Mouse (Mus musculus): ENCODE results near the gene Zfp423. TPM values are rescaled to one million over a fixed set of nuclear protein-coding genes. Genes with fewer than 3 reads are reported as not detected.
"Not testable (repeated sequence)": the region's sequence is repeated elsewhere in the genome, so short reads cannot be mapped to it uniquely, and the experiment has no call there.

Gene Zfp423
- total RNA-seq, 4 experiments from 2014 or later: 28.3 to 31.3 (median 30.2) TPM

DNA sequence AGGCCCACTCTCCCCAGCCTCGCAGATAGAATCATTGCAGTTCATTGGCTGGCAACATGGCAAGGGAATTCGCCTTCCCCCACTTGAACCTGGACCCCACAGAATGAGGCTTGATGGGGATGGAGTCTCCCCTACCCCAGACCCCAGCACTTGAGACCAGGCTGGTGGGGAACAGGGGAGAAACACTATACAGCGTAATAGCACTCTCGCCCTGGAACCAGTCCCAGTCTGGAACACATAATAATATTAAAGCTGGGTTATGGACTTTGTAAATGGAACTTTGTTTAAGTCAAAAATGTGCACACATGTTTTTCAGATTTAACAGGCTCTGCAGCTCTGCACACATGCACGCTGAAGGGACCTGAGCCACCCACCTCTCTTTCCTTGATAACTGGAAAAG lies 54.0 kb downstream of the Zfp423 start:
- no peak for DNase-seq (ENCODE audit: low spot score in 2 of 2)

DNA sequence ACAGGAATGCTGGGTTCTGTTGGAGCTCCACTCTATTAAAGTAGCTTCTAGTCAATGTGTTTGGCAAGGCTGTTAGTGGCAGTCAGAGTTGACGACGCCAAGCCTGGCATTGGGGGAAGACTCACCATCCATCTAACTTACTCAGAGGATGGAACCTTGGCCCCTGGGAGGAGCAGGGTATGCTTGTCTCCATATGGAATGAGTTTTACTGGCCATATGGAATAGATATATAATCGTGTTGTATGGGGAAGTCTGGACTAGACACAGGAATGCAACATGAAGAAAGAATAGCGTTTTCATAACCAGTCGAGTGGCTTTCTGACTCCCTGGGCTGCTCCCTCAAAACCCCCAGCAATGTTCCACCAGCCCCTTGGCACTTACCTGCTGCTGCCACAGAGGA lies 55.3 kb downstream of the Zfp423 start:
- DNase-seq (ENCODE audit: low spot score in 2 of 2): no peak

DNA sequence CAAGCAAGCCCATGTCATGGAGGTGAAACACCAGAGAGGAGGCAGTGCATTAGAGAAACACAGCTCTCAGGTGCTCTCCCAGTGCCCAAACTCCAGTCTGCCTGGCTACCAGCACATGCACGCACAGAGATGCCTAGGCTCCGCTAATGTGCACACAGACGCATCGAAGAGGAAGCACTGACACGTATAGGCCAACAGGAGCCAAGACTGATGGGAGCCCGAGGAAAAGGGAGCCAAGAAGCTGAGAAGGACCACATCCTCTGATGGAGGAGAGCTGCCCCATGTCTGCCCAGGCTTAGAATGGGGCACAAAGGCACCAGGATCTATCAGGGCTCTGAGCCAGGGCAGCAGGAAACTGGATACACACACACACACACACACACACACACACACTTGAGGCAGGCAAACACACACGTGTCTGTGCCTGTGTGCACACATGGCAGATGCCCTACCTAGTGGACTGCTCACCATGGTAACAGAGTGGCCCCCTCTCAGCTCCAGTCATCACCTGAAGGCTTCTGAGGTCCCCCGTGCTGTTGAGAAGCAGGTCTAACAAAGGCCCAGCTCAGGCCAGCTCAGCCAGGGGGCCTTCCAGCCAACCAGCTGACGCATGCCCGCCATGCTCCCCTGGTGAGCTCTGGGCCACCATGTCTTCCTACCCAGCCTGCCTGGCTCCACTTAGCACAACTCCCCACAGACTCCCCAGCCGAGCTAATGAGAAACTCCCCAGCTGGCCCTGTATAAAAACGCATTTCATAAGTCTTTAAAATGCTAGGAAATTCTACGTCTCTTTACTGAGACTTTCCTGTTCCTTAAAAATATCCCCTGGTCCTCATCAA lies 64.0 kb downstream of the Zfp423 start:
- no peak for DNase-seq (ENCODE audit: low spot score in 2 of 2)

DNA sequence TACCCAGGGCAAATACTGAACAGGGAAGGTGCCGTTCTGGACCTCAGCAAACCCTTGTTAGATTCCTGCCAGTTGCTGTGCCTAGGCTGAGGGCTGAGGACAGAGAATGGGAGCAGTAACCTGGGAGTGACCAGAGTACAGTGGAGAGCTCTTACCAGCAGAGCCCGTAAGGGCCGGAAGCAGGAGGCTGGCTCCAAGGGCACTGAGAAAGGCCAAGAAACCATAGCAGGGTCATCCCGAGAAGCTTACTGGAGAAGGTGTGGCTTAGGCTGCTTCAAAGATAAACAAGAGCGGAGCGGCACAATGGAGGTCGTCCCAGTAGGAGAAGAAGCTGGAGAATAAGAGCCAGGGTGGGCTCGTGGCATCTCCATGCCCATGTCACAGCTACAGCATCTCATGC lies 65.1 kb downstream of the Zfp423 start:
- no peak for DNase-seq (ENCODE audit: low spot score in 2 of 2)

DNA sequence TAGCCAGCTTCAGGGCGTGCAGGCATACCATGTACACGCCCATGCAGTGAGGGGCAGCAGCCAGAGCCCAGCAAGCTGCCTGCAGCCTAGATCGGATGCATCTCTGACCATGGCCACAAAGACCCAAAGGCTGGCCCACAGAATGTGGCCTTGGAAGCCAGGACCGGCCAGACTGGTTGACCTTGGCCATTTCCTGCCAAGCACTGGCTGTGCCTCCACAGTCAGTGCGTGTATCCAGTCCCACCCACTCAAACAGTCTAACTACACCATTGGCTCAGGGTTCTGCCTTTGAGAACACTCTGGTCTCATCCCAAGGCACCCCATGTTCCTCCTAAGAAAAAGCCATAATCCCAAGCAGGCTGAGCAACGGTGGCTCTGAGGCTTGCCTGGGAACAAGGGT lies 65.8 kb downstream of the Zfp423 start:
- no peak for DNase-seq (ENCODE audit: low spot score in 2 of 2)

DNA sequence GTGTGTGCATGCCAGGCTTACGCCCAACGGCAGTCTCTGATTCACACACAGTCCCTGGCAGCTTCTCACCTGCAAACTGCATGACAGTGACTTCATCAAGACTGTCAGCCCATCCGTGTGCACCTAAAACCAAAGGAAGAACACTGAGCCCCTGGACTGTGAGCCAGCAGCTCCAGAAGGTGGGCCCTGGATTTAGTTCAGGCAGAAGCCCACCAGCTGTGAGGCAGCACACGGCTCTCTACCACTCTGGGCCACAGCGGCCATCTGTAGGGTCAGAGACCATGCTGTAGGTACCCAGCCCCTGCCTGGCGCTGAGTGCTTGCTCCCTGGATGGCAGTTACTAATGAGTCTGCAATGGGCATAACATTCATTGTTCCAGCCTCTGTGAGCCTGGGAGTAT lies 66.5 kb downstream of the Zfp423 start:
- no peak for DNase-seq (ENCODE audit: low spot score in 2 of 2)

DNA sequence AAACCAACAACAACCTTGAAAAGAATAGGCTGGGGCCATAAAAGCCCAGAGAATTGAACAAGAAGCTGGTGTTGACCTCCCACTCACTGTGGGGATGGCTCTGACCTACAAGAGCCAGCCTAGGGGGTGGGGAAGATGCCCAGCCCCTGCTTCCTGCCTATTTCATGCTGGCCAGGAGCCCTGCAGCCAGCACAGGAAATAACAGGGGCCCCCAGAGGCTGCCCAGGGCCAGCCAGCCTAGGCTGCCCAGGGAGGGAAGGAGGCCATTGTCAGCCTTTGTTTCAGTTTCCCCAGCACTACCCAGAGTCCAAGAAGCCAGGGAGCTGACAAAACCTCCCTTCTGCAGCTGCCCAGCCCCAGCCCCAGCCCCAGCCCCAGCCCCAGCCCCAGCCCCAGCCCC lies 67.5 kb downstream of the Zfp423 start:
- DNase-seq (ENCODE audit: low spot score in 2 of 2): no peak

DNA sequence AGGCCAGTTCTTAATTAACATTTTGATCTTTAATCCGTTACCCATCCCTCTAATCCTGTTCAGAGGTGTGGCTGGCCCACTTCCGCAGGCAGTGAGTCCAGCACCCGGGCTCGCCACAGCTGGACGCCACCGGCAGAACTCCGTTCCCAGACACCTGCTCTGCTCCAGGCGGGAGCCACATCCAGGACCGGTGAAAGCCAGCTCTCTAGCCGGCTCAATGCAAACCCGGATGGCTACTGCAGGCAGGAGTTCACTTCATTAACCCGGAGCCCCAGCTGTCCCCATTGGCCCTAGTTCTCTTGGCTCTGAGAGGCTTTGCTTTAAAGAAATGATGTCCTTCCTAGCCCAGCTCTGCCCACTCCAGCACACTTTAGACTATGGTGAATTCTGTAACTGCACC lies 71.4 kb downstream of the Zfp423 start:
- no peak for DNase-seq (ENCODE audit: low spot score in 2 of 2)

DNA sequence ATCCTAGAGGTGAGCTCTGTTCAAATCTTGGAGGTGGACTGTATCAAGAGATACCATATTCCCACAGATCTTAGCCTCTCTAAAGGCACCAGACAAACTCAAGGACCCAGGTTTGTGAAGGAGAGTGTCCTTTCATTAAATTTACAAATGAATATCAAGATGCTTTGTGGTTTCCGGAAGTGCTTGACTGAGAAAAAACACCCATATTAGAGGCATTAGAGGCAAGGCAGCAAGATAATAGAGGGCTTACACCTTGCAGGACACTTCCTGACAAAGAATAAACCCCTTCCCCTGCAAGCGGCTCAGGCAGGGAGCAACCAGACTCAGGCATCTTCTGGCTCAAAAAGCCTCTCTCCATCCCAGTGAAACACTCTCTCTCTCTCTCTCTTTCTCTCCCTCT lies 78.3 kb downstream of the Zfp423 start:
- DNase-seq (ENCODE audit: low spot score in 2 of 2): no peak

DNA sequence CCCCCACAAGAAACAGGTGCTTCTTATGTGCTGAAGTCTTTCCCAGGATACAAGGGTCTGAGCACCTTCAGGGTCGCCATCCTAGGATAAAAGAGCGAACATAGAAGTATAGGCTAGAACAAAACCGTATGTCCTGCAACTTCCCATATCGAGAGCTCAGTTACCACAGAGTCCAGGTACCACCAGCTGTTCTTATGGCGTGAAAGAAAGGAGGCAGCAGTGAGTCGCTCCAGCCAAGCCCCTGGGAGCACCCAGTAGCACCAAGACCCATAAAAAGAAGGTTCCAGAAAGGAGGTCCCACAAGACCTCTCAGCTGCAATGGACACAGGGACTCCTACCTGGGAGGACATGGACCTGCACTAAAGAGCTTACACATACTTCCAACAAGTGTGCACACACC lies 83.5 kb downstream of the Zfp423 start:
- DNase-seq (ENCODE audit: low spot score in 2 of 2): no peak

DNA sequence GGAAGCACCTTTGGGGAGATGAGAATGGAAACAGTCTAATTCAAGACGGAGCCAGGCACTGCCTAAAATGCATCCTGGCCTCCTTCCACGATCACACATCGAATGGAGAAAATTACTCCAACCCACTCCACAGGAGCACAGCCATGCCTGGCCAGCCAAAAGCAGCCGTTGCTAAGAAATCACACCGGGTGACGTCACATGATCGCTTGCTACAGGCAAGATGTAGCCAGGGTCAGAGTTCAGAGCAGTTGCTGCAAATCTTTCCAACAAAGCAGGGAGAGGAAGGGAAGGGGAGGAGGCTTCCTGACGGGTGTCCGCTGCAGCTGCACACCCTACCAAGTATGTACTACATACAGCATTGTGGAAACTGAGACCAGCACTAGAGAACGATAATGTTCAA lies 83.9 kb downstream of the Zfp423 start:
- DNase-seq (ENCODE audit: low spot score in 2 of 2): peak in 1 of 2 experiments; percentile 29

DNA sequence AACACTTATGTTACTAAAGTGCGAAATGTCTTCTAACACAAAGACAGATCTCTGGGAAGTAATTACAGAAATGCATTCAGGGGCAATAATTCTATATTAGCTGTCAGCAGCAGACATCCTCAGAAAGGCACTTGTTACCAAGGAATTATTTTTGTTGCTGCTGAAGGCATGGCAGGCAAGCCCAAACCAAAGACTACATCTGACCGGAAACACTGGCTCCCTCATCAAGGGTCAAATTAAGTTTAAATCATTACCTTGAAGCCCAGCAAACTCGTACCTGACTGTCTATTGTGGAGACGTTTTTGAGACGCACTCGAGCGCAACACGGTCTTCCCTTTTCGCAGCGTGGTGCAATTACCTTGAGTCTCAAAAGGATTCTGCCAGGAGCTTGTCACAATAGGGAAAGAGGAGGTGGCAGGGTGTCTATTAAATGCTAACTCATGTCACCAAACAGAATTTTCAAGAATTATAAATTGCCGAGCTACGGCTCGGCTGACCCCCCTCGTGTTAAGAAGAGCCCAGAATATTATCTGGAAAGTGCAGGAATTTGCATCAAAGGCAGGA lies 86.3 kb downstream of the Zfp423 start:
- DNase-seq (ENCODE audit: low spot score in 2 of 2): no peak

DNA sequence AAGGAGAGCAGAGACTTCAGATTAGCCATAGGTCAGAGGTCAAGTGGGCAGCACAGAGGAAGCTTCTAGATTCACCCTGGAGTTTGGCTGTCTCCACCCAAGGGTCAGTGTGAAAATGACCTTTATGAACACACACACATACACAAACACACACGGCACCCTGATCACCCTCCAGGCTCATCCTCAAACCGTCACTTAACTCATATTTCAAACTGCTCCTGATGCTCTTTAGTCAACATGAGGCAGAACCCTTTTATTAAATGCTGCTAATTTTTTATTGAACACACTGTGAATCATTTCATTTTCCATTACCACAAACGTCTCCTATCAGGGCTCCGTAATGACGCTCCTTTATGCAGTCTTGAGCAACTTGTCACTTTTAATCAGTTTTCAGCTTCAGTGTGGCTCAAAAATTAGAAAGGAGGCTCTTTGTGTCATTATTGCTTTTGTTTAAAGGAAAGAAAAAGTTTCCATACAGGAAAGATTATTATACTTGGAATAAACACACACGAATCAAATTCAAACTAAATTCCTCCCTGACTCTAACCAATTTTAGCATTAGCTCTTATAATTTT lies 87.0 kb downstream of the Zfp423 start:
- DNase-seq (ENCODE audit: low spot score in 2 of 2): no peak

DNA sequence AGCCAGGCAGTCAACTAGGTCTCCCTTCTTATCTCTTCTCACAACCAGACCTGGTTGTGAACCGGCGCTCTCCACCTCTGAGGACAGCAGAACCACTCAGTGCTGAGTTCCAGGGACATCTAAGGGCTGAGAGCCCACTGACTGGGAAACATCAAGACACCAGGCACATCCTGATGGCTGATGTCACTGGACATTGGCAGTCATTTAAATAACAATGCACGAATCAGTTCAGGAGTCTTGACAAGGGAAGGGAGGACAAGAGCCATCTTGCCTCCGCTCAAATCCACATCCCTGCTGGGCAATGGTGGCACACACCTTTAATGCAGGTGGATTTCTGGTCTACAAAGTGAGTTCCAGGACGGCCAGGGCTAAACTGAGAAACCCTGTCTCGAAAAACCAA lies 92.8 kb downstream of the Zfp423 start:
- no peak for DNase-seq (ENCODE audit: low spot score in 2 of 2)

DNA sequence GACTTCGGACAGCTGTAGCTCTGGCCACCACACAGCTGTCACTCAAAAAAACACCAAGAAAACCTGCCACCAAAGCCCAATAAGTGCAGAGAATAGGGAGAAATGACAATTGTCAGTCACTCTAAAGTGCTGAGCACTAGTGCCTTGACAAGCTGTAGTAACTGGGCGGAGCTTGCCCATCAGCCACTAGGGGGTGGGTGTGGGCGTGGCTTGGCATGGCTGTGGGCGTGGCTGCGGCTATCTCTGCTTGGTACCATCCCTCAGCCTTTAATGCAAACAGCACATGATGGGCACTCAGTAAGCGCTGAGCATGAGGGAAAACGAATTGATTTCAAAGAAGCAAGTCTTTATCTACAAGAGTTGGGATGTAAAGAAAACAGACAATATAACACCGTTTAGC lies 95.2 kb downstream of the Zfp423 start:
- no peak for DNase-seq (ENCODE audit: low spot score in 2 of 2)

DNA sequence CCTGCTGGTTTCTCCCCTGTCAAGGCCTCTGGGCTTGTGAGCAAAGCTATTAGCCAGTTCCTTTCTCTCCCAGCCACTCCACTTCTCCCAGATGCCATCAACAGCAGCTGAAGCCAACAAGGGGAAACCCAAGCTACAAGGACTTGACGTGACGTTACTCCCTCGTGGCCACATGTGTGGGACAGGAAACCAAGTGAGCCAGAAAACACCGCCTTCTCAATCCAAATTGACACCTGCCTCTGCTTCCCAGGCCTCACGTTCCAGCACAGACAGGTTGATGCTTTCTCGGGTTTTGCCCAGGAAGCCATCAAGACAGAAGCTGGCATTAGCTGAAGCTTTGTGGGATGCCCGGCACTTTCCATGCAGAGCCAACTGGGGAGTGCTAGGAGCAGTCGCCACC lies 96.3 kb downstream of the Zfp423 start:
- DNase-seq (ENCODE audit: low spot score in 2 of 2): no peak

DNA sequence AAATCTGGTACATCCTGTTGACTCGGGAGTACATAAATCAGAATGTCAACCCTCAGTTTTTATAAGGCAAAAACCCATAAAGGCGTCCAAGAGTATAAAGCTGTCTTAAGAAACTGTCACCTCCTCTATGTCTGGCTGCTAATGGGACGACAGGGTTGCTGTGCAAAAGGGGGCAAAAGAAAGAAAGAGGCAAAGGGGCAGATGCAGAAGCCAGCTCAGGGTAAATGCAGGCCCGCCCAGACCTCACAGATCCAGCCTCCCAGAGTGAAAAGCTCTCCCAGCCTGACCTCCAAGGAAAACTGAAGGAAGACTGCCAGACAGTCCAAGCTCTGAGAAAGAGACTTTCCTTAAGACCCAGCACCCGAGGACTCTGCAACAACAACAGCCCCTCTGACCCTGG lies 97.7 kb downstream of the Zfp423 start:
- no peak for DNase-seq (ENCODE audit: low spot score in 2 of 2)

DNA sequence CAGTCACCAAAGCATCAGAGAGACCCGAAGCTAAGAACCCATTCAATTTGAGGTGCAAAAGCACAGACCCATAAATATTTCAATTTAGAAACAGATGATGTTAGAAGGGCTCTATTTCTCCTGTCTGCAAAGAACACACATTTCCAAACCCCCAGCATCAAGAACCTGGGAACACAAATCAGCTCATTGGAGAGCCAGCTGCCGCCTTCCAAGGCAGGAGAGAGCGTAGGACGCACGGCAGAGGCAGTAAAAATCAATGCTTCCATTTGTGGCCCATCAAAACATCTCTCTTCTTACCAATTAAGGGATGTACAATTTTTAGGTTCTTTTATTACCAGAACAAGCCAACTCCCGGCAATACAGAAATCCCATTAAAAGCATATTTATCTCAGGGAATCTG lies 98.5 kb downstream of the Zfp423 start:
- peak; percentile 10 to 21 for DNase-seq (ENCODE audit: low spot score in 2 of 2)

DNA sequence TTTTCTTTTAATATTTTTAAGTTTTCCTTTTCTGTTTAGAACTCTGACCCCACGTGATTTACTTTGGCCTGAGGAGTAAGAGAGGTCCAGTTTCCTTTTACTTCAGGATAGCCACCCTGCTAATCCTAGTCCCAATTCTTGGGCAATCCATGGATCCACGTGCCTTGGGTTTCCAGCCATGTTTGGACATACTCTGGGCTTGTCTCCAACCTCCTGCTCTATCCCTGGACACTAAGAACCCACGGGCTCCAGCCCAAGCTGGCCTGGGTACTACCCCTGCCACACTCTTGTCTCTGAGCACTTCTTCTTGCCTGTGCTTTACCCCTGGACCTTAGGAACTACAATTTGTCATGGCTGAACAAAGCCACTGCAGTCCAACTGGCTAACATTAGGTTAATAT lies 107.5 kb downstream of the Zfp423 start:
- DNase-seq (ENCODE audit: low spot score in 2 of 2): no peak

DNA sequence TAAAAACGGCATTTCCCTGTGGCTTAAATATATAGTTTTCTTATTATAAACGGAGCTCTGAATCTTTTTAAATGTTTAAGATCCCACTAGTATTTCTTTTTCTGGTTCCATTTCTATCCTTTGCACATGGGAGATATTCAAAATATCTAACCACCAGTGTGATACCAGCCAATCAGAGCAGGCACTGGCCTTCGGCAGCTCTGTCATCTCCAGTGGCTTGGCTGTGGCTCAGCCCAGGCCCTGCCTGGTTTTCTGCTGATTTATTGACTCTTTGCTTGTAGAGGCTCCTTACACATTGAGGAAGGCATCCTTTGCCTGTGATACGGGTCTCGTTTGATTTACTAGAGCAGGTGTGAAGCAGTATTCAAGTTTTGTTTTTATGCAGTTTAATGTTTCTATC lies 108.0 kb downstream of the Zfp423 start:
- no peak for DNase-seq (ENCODE audit: low spot score in 2 of 2)

DNA sequence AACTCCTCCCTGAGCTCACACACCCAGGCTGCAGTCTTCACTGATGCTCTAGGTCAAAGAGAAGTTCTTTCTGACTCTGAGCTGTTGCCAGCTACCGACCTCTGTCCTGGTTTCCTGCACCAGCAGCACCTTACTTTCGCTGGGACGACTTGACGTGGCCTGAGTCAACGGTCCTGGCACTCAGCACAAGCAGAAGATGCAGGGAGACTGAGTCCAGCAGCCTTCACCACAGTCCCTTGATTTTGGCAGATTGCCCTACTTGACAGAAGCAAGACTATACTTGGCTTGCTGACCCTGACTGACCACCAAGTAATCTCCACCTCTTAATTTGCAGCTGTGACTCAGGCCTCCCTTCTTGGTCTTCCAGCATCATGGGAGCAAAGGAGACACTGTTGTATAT lies 110.6 kb downstream of the Zfp423 start:
- no peak for DNase-seq (ENCODE audit: low spot score in 2 of 2)

DNA sequence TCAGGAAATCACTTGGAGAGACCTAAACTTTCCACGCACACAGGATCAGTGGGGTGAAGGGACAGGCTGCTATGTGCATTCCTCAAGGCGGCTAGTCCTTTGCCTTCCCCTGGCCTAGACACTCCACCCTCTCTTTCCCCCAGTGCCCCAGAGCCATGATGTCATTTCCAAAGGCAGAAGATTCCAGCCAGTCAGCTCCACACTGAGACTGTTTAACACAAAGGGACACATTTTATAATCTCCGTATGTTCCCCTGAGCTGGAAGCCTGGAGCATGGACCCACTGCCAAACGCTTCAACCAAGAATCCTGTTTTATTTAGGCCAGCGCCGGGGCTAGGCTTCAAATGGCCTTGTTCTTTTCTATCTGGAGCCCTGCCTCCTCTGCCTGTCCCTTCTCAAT lies 111.6 kb downstream of the Zfp423 start:
- DNase-seq (ENCODE audit: low spot score in 2 of 2): peak; percentile 37 to 38

DNA sequence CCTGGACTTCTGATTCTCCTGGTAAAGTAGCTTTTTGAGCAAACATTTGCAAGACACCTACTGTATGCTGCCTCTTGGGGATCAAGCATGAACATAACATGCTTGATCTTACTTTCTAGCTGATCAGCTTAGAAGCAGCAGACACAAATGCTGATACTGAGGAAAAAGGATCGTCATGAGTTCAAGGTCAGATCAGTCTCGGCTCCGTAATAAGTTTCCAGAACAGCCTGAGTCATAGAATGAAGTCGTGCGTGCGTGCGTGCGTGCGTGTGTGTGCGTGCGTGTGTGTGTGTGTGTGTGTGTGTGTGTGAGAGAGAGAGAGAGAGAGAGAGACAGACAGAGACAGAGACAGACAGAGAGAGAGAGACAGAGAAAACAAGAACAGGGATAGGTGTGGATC lies 117.3 kb downstream of the Zfp423 start:
- not testable (repeated sequence) for DNase-seq (ENCODE audit: low spot score in 2 of 2)
